Mouse (Mus musculus): ENCODE measurements around the gene Cdk5r2. TPM values are rescaled to one million over a fixed set of nuclear protein-coding genes. Genes with fewer than 3 reads are reported as not detected.
"Not testable (repeated sequence)": the region's sequence is repeated elsewhere in the genome, so short reads cannot be mapped to it uniquely, and the experiment has no call there.

The Cdk5r2 gene
- 1 to 10 TPM; 4.1 to 4.8 TPM for total RNA-seq (2021)
- long read RNA-seq, experiment 1, partial matches to known transcripts, result 0 of 1 reads
- long read RNA-seq, experiment 1, other reads (novel, unspliced or antisense), result 0 of 1 reads
- long read RNA-seq, experiment 2, partial matches to known transcripts, result 0 of 1 reads
- long read RNA-seq, experiment 2, other reads (novel, unspliced or antisense), result 0 of 1 reads

DNA sequence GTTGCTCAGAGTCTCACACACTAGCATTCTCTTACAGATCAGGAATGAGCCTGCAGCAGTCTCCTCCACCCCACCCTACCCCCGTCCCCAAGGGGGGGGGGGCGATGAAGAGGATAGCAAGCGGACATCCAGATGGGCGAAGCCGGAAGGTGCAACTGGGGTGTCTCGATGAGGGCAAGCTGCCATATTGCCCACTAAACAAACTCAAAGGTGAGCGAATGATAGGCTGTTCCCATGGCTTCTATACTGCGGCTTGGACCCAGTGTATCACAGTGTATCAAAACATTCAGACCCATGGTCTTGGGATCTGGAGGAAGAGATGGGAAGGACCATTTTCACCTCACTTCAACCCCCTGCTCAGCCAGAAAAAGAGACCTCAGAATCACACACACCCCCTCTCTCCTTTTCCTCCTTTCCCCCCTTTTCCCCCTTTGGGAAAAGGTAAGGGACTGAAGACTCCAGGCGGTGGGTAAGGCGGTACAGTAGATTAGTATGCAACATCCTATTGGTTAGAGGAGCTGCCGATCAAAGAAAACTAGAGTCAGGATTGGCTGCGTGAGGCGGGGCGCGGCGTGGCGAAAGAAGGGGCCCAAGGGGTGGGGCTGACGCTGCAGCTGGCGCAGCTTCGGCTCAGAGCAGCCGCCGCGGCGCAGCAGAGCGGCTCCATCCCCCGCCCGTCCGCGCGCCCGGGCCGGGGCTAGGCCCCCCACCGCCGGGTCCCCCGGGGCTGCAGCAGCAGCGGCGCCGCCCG, at the start of gene Cdk5r2:
Gene Cdk5r2 (plus strand): TSS at position 629 of the 751 bp plus-strand sequence.
- DNase-seq (ENCODE audit: low spot score in 2 of 2), result peak; percentile 75 to 76

DNA sequence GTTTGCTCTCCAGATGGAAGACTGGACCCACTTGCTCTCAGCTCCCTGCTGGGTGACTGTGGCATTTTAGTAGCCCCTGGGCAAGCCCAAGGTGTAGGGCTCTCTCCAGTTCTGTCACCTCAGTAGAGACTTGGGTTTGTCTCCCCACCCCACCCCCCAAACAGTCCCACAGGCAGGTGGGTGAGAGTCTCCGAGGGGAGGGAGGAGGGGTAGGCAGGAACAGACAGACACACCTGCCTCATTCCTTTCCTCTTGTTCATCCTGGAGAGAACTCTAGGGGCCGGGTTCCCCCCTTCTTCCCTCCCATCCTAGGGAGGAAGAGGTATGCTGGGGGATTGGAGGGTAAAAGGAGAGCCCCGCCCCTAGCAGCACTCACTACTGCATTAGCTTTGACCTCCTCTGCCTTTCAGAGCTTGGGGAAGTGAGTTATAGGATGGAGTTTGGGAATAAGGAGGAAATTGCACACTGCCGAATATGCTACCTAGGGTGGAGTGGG, 49.3 kb upstream of the Cdk5r2 start:
- no peak for DNase-seq (ENCODE audit: low spot score in 2 of 2)

DNA sequence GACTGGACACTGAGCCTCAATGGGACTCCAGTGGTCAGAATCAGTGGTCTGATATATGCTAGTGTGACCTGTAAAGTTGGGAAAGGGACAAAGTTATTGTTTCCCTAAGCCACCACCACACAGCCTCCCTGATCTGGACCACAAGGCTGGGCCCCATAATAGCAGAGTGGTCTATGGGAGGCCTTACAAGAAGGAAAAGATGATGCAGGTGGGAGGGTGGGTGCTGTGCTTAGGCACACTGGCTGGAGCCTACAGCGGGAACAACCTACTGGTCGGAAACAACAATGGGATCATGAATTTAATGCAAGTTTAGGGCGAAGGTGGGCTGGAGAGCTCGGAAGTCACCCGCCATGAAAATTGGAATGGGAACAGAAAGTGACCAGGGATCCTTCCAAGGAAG, 48.9 kb upstream of the Cdk5r2 start:
- no peak for DNase-seq (ENCODE audit: low spot score in 2 of 2)

DNA sequence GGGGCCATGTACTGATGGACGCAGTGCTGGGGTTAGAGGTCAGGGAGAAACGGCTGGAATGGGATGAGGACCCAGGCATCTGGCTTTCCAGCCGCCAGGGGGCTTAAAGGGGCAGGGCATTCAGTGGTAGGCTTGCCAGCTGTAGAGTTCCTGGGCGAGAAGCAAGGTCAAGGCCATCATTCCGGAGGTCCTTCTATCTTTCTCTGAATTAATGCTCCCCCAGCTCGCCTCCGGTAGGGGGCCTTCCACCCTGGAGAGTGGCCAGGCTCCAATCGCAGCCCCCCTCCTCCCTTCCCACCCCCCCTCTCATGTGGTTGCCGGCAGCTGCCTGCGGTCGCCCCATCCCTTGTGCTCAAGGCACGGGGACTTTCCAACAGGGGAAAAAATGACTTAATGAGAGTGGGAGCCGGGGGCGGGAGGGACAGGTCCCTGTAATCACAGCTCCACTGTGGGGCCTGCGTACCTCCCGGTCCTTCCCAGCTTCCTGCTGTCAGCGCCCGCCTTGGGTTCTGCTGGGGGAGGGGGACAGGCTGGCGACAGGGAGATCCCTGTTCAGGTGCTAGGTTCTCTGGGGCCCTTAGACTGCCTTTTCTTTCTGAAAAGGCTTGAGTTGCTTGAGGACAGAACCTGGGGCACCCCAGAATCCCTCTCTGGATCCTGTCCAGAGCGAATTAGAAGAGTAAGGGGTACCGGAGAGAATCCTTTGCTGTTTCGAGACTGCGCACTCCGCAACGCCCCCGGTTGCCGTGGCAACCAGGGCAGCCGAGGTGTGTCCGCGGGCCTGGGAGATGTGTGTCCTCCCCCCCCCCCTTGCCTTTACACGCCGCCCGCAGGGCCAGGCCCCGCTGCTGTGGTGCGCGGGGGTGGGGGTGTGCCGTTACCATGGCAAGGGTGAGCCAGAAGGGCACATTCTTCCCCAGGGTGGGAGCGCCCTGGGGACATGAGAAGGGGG, 48.1 kb upstream of the Cdk5r2 start:
- DNase-seq (ENCODE audit: low spot score in 2 of 2), result peak; percentile 59 to 60

DNA sequence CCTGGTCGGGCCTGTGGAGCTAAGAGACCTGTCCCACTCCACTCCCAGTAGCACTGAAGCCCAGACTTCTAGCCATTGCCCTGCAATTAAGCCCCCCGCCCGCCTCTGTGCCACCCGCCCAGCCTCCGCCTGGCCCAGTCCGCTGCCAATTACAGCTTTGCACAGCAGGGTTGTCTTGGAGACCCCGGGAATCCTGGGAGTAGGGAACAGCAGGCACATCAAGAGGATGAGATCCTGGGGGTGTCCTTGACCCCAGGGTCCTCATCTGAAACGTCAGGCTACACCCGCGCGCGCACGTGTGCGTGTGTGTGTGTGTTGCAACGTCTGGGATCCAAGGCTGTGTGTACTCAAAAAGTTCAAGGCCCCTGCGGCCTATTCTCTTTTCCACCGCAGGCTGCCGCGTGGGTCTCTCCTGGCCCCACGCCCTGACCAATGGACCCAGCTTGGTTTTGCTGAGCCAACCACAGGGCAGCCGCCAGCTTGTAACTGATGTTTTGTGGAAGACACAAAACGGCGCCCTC, 47.1 kb upstream of the Cdk5r2 start:
- DNase-seq (ENCODE audit: low spot score in 2 of 2), result peak; percentile 51 to 60

DNA sequence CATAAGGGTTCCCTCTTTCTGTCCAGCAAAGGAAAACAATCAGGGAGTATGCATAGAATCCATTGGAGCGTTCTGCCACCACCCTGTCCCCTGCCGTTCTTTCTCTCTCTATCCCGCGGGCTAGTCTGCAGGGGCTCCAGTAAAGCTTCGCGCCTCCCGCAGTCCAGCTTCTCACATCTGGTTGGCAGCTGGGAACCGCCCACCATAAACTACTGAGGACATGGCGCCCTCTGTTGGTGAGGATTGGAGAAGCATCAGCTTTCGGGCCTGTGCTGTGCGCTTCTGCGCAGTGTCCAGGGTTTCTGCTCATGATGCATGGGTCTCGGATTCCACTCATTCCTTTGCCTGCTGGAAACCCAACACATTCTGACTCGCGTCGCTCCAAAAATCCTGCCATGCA, 46.7 kb upstream of the Cdk5r2 start:
- DNase-seq (ENCODE audit: low spot score in 2 of 2), result peak; percentile 93 to 95

DNA sequence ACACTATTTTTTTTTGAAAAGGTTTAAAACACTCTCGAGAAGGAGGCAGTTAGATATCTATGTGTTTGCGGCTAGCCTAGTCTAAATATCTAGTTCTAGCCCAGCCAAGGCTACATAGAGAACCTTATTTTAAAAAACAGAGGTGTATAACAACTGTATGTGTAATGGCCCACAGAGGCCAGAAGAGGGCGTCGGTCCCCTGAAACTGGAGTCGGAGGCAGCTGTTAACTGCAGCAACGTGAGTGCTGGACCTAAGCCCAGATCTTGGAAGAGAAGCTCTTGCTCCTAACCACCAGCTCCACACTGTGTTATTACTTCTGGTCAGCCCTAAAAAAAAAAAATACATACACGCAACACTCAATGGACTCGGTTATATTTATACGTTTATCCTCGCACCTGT, 45.7 kb upstream of the Cdk5r2 start:
- DNase-seq (ENCODE audit: low spot score in 2 of 2), result no peak

DNA sequence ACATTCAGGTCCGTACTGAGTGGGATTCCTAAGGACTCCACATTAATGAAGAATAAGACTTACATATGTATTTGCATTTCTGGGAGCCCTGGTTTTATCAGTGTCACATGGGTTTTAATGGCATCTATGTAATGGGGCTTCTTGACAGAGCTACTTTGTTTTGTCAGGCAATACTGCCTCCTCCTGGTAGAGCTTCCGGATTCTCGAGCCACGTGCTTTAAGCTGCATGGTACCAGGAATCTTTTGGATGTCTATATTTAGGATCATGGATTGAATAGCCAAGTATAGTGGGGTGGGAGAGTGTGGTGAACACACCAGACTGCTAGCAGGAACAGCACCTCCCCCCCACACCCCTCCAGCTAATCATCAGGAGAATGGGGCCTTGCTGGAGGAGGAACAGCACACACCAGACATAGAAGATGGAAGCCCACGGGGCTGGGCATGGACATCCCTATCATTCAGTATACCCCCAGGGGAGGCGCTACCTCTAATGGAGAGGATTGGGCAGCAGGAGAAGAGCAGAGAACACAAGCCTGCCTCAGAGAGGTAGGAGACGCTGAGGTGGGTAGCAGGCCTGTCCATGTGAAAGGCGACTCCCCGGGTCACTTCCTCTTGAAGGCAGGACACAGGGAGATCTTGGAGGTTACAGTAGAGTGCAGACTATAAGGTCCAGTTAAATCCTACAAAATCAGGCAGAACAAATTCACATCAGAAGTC, 39.6 kb upstream of the Cdk5r2 start:
- DNase-seq (ENCODE audit: low spot score in 2 of 2), result no peak

DNA sequence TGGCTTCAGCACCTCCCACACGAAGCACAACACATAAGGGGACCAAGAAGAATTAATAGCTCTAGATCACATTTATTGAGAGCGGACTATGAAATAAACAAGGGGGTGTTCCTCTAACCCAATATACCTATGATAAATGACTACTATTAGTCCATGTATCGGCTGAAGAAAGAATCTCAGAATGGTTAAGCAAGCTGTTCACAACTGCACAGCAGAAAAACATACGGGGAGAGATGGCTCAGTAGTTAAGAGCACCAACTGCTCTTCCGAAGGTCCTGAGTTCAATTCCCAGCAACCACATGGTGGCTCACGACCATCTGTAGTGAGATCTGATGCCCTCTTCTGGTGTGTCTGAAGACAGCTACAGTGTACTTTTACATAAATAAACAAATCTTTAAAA, 38.8 kb upstream of the Cdk5r2 start:
- DNase-seq (ENCODE audit: low spot score in 2 of 2), result not testable (repeated sequence)

DNA sequence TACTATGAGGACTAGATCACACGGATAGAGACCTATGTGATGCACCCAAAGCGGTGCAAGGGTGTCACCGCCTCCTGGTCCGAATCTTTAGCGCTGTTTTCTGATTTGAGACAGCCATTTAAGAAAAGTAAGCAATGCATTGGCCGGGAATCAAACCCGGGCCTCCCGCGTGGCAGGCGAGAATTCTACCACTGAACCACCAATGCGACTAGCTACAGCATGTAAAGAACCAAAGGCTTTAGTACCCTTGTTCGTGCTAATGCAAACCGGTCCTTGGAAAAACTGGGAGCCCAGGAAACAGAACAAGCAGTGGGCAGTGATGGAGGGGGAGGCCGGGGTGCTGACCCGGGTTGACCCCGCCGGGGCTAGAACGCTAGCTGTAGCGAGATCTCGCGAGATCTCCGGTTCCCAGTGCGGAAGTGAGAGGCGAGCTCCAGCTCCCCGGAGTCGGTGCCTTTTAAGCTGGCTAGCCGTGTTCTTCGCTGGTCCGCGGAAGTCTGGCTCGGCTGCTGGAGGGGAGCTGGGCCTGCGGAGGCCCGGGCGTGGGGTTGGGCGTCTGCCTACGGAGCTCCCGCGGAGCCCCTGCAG, 38.0 kb upstream of the Cdk5r2 start:
- peak; percentile 86 to 87 for DNase-seq (ENCODE audit: low spot score in 2 of 2)

DNA sequence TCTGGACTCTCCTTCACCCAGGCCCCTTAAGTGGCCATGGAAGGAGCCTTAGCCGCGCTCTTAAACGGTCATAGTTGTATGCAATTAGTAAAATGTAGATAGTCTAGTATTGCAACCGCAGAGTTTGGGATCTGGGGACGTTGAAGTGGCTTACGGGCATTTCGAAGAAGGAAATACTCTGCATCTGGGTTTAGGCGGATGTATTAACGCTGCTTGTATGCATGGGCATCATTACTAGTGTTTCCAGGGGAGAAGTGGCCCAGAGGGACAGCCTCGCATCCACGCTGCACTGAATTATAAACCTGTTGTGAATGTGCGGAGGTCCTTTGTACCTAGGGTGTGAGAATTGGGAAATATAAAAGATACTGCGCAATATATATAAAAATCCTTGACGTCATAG, 37.5 kb upstream of the Cdk5r2 start:
- no peak for DNase-seq (ENCODE audit: low spot score in 2 of 2)

DNA sequence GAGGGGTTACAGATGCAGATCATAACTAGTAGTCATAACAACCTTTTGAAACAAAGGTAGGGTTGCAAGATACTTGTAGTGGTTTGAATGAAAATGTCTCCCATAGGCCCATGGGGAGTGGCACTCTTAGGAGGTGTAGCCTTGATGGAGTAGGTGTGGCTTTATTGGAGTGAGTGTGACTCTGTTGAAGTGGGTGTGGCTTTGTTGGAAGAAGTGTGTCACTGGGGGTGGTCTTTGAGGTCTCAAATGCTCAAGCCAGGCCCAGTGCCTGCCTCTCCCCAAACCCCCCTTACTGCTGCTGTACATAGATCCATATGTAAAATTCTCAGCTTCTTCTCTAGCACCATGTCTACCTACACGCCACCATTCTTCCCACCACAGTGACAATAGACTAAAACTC, 36.2 kb upstream of the Cdk5r2 start:
- no peak for DNase-seq (ENCODE audit: low spot score in 2 of 2)

DNA sequence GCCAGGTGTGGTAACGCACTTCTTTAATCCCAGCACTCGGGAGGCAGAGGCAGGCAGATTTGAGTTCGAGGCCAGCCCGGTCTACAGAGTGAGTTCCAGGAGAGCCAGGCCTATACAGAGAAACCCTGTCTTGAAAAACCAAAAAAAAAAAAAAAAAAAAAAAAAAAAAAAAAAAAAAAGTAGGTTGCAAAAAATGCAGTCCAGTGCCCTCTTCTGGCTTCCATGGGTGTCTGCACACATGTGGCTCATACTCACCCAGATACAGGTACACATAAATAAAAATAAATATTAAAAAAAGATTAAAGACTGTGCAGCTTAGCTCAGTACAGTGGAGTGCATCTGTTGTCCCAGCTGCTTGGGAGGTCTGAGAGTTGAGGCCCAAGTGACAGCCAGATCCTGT, 31.1 kb upstream of the Cdk5r2 start:
- not testable (repeated sequence) for DNase-seq (ENCODE audit: low spot score in 2 of 2)

DNA sequence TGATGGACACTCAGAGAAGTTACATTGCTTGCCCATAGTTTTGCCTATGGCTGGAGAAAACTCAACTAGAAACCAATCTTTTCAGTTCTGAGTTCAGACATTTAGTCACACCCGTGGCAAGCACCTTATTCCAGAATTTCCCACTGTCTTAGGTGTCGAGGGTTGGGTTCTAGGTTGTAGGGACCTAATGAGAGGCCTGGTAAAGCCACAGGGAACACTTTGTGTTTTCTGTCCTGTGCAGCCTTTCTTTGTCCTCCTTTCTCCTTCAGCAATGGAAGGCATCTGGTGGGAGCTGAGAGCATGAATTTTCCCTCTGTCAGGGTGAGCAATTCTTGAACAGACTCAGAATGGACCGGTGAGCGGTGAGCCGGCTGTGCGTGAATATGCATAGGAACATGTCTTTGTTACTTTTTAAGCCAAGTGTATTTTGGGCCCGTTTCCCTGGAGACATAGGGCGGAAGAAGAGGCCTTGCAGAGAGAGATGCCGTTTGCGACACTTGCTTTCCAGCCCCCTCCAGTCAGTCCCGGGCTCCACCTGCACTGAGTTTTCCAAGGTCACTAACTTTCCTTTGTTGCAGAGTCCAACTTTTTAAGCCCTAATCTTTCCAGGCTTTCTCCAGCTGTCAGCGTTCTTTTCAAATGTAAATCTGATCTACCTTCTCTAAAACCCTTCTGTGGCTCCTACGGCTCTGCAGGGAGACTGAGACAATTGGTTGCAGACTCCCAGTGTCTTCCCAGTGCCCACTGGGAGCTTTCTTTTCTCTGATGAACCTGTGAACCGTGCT, 30.0 kb upstream of the Cdk5r2 start:
- DNase-seq (ENCODE audit: low spot score in 2 of 2), result no peak

DNA sequence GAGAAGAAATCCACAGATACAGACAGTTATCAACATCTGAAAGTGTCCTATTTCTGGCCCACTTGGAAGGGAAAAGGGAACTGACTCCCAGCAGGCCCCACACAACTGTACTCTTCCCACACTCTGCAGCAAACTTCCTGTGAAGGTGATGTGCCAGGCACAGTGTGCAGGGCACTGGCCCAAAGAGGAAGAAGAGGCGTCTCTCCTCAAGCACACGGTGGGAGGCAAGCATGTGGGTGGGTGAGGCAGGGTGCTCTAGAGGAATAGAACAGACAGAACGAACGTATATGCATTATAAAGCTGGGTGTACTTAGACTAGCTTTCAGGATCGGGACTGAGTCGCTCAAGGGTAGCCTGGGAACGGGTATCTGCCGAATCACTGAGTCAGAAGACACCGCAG, 24.7 kb upstream of the Cdk5r2 start:
- DNase-seq (ENCODE audit: low spot score in 2 of 2), result no peak

DNA sequence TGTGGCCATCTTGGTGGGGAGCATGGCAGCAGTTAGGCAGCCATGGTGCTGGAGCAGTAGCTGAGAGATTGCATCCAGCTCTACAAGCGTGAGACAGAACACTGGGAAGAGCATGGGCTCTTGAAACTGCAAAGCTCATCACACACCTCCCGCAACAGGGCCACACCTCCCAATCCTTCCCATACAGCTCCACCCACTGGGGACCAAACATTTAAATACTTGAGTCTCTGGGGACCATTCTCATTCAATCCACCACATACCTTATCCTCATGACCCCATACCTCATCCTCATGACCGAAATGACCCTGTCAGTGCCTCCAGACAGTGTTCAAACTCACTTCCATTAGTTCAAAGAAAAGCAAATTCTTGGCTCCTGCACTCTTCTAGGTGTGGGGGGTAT, 21.5 kb upstream of the Cdk5r2 start:
- no peak for DNase-seq (ENCODE audit: low spot score in 2 of 2)

DNA sequence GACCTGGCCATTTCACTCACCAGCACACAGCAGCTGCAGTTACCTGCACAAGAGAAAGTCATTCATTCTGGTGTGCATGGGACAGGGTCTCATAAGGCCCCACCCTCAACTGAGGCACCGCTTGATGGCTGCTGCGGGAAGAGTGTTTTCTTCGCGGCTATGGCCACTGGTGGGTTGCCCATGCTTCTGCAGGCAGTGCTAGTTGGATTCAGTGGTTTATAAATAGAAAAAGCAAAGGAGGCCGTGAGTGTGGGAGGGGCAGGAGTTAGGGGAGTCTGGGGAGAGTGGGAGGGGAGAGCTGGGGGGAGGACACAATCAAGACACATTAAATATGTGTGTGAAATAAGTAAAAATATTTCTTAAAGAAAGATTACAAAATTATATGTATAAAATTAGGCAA, 11.6 kb upstream of the Cdk5r2 start:
- no peak for DNase-seq (ENCODE audit: low spot score in 2 of 2)

DNA sequence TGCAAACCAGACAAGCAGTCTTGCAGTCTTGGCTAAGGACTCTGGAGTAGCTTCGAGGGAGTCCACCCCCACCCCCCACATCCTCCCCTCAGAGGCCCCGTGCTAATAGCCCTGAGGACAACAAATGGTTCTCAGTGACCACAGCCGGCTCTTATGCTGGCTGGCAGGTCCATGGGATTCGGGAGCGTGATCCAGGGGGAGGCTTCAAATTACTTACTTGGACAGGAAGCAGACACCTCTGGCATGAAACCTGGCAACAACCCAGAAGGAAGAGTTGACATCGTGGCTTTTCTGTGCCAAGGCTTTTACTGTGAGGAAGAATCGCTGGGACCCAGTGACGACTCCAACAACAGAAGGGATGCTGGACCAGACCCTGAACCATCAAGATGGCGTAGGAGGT, 8.4 kb upstream of the Cdk5r2 start:
- no peak for DNase-seq (ENCODE audit: low spot score in 2 of 2)

DNA sequence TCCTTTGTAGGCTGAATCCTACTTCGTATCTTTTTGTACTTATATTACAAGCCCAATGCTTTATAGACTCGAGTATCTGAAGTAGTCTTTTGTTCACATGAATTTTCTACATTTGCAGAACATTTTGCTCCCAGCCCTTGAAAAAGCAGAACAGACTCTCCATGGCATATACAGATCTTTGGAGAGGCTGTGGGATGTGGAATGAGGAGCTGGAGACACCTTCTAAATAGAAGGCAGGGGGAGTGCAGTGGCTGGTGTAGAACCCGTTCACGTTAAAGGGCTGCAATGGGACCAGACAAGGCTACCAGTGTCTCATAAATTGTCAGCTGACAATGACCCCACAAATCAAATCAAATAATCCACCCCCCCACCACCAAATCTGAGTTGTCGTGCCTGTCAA, 5.8 kb upstream of the Cdk5r2 start:
- DNase-seq (ENCODE audit: low spot score in 2 of 2), result no peak

DNA sequence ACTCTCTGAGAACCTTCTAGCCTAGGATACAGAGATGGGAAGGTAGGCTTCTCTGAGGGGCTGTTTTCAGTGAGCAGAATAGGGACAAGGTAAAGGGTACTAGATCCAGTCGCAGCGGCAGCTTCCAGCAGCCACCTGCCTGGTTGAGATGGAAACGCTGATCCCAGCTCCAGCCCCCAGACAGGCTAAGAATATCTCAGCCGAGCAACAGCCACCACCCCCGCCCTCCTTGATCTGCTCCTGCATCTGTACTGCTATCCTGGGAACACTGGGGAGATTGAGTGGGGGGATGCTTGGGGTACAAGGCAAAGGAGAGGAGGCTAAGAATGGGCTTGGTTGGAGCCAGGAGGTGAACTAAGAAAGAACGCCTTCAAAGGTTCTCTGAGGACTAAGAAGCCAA, 4.5 kb upstream of the Cdk5r2 start:
- no peak for DNase-seq (ENCODE audit: low spot score in 2 of 2)
